Mouse (Mus musculus) 3134 (cell line): ENCODE data around the gene Mzt1.

Source experiments
- DNase-seq: peaks from one replicate; pipeline ENCODE4 v3.0.0-alpha.2; 2011; ENCODE audit warnings: low spot score; ENCODE audit not compliant: insufficient read length; ENCODE audit errors: extremely low read depth

The Mzt1 gene

DNA sequence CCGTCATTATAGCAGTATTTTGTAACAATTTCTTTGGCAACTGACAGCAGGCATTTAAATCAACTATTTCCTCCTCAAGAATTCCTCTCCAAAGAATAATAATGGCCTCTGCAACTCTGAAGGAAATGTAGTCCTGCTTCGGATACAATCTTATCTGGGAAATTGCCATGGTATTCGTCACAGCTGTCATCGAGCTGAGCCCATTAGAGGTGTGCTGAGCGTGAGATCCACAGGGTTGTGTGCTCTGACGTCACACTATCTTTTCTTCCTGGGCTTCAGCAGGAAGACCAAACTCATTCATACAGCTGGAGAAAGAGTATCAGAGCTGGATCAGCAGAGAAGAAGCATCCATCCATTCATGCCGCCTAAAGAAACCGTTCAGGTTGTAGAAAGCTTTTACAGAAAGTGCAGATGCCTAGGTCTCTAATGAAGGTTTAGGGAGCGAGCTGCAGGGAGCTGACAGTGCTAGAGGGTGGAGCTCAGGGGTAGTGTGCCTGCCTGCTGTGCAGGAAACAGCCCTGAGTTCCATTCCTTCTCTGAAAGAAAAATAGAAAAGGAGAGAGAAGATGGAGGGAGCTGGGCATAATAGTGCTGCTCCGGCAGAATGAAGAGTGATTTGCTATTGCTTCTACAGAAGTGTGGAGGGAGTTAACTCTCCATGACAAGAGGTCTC, 26.7 kb downstream of the Mzt1 start:
- DNase-seq: no peak

DNA sequence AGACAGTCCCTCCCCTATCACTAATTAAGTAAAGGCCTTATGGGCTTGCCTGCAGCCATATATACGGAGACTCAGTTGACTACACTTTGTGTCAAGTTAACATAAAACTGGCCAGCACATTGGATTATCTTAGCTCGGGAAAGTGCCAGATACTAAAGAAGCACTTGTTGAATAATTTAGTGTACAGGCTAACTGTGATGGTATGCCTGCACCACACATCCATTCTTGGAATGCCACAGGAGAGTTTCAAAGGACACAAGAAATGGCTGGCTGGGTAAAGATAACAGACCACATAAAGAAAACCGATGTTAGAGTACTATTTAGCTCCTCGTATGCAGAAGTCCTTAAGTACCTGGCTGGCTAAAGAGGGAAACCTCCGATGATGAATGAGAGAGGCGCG, 27.2 kb downstream of the Mzt1 start:
- DNase-seq: no peak

DNA sequence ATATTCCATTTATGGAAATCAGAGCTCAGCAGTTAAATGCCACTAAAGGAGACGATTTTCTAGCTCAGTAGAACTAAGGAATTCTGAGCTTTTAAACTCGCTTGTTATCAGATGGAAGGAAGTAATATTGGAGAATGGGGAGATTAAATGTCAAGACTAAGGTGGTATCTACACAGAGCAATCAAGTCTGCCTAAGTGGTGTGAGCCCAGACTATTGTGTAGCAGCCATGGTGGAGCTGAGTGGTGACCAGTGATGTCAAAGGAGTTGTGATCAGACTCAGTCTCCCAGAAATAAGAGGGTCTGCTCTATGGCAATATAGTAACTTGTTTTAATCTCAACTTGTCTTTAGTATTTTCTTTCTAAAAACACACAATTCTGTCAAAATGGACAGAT, 35.0 kb downstream of the Mzt1 start:
- no peak for DNase-seq

- DNase-seq: no peak
These were observed 35.6 kb downstream of the Mzt1 start for GRCm38 (mm10) chr14:99010224-99010919.

GRCm38 (mm10) chr14:98994218-98994617, 51.7 kb downstream of the Mzt1 start, which contains the start of gene Rpl36a-ps1:
Gene Rpl36a-ps1, minus strand, starts transcription at chr14:98994318.
- DNase-seq: no peak

DNA sequence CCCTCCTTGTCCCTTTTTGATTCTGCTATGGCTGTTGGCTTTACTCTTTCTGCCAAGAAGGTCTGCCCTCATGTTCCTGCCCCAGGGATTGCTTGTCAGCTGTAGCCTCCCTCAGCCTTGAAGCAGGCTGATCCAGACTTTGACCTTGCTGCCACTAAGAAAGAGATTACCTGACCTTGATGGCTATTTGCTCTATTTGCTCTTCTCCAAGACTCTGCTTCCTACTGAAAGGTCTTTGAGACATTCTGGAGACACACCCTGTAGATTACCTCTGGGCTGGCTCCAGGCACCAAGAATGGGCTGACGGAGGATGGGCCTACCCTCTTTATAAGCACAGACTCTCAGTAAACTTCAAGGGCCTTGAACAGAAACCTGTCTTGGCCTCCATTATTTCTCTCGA, 53.5 kb downstream of the Mzt1 start:
- DNase-seq: no peak

DNA sequence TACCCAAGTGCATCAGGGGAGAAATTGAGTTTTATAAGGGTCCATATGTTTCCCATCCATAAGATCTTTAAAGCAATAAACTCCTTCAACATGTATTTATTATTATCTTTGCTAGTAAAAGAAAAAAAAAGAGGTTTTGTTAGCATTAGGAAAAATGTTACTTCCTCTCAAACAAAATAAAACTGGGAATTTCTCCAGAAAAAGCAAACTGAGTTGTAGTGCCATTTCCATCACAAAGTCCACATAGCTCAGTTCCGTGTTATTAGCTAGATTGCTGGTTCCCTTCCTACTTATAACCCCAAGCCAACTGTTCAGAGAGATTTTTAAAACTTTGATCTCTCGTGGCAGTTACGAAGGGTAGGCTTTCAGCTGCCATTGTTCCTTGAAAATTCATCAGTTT, 55.3 kb downstream of the Mzt1 start:
- DNase-seq: no peak

GRCm38 (mm10) chr14:98989818-98990217, 56.1 kb downstream of the Mzt1 start:
- DNase-seq: no peak
